Mouse (Mus musculus): ENCODE data around the gene Actr5. TPM values are rescaled to one million over a fixed set of nuclear protein-coding genes. Genes with fewer than 3 reads are reported as not detected.

Actr5 gene
- polyA plus RNA-seq, 1 experiment from 2014 or later, result 10.5 TPM

DNA sequence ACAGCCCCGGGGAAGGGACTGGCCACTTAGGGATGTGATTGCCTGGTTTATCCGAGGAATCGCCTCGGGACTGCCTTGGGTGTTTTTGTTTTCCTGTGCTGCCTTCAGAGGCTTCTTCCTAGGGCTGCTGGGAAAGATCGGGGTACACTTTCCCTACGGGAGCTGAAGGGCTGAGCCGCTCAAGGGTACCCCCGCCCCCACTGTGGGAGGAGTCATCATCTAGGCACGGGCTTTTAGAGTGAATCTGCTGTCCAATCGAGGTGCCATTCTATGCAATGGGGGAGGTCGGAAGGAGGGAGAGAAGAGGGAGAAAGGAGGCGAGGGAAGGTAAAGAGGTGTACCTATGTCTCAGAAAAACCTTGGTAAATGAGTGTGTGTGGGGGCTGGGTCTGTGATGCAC lies 8.4 kb upstream of the Actr5 start:
- Histone ChIP-seq H3K4me2 (replicated peaks; ENCODE audit: low read depth, low read length) (no peak overlapping the region), H3K27ac (ENCODE audit: low read length) (no peak overlapping the region), H3K9me3 (ENCODE audit: control insufficient read depth, low read depth, low read length) (no peaks in the 10 kb centered on the region), H3K9ac (replicated peaks; ENCODE audit: low read depth, low read length) (no peak overlapping the region), H3K4me3 (ENCODE audit: low read depth, low read length) (no peak overlapping the region), H3K27me3 (ENCODE audit: control insufficient read depth, insufficient read depth, low read length) (peaks cover 67% of the 10 kb centered on the region), H3K36me3 (ENCODE audit: control insufficient read depth, insufficient read depth, low read length) (no peaks in the 10 kb centered on the region), H3K4me1 (ENCODE audit: control insufficient read depth, insufficient read depth, low read length) (0 out of 2 replicates have a peak, but pooled peaks cover 6% of the 10 kb centered on the region)
- WGBS, result under 1% methylated on average over 12 of the region's 12 CpGs
- no peak for ATAC-seq (ENCODE audit: insufficient number of reproducible peaks, insufficient read depth, low FRiP score, low read depth)

DNA sequence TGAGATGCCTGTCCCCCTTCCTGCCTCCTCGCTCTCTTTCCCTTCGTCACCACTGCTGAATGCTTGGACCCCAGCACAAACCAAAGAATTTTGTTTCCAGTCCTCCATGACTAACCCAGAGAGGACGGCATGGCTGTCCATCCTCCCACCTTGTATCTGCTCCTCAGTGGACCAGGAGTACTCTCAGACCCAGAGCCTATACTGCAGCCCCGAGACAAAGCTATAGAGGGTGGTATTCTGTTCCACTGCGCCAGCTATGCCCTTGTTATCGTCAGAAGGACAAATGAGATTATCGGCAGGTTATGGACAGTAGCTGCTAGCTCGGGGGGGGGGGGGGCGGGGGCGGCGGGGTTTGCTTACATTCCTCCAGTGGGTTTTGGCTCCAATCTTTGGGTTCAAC lies 7.9 kb upstream of the Actr5 start:
- no peaks in the 10 kb centered on the region for H3K9me3 ChIP-seq (ENCODE audit: control insufficient read depth, low read depth, low read length)
- H3K27me3 ChIP-seq (ENCODE audit: control insufficient read depth, insufficient read depth, low read length), result peaks cover 62% of the 10 kb centered on the region
- 0 out of 2 replicates have a peak, but pooled peaks cover 6% of the 10 kb centered on the region for H3K4me1 ChIP-seq (ENCODE audit: control insufficient read depth, insufficient read depth, low read length)
- no peak overlapping the region for H3K27ac ChIP-seq (ENCODE audit: low read length)
- no peaks in the 10 kb centered on the region for H3K36me3 ChIP-seq (ENCODE audit: control insufficient read depth, insufficient read depth, low read length)
- H3K4me3 ChIP-seq (ENCODE audit: low read depth, low read length), result no peak overlapping the region
- no peak for ATAC-seq (ENCODE audit: insufficient number of reproducible peaks, insufficient read depth, low FRiP score, low read depth)
- WGBS, result 9% methylated on average over 11 of the region's 11 CpGs
- no peak overlapping the region for H3K9ac ChIP-seq (replicated peaks; ENCODE audit: low read depth, low read length)
- H3K4me2 ChIP-seq (replicated peaks; ENCODE audit: low read depth, low read length), result no peak overlapping the region

DNA sequence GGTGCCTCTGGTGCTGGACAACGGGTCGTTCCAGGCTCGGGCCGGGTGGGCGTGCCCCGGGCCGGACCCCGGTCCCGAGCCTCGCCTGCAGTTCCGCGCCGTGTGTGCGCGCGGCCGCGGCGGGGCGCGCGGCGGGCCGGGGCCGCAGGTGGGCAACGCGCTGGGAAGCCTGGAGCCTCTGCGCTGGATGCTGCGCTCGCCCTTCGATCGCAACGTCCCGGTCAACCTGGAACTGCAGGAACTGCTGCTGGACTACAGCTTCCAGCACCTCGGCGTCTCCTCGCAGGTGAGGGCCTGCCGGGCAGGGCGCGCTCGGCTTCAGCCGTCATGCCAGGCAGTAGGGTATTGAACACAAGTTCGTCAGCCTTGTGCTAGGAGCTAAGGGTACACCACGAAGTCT lies 543 bp downstream of the Actr5 start:
- WGBS, result 0% methylated on average over 44 of the region's 44 CpGs
- Histone ChIP-seq H3K4me2 (replicated peaks; ENCODE audit: low read depth, low read length) (peak overlapping the region; percentile 43), H3K27me3 (ENCODE audit: control insufficient read depth, insufficient read depth, low read length) (no peaks in the 10 kb centered on the region), H3K4me1 (ENCODE audit: control insufficient read depth, insufficient read depth, low read length) (peaks cover 4% of the 10 kb centered on the region; the same call in 1 of the 2 replicates), H3K9me3 (ENCODE audit: control insufficient read depth, low read depth, low read length) (no peaks in the 10 kb centered on the region), H3K27ac (ENCODE audit: low read length) (peak overlapping the region; percentile 86), H3K4me3 (ENCODE audit: low read depth, low read length) (peak overlapping the region; percentile 76), H3K36me3 (ENCODE audit: control insufficient read depth, insufficient read depth, low read length) (peaks cover 15% of the 10 kb centered on the region), H3K9ac (replicated peaks; ENCODE audit: low read depth, low read length) (peak overlapping the region; percentile 65)
- ATAC-seq (ENCODE audit: insufficient number of reproducible peaks, insufficient read depth, low FRiP score, low read depth), result 0 out of 2 replicates have a peak, but pooled peaks have one; percentile 11

DNA sequence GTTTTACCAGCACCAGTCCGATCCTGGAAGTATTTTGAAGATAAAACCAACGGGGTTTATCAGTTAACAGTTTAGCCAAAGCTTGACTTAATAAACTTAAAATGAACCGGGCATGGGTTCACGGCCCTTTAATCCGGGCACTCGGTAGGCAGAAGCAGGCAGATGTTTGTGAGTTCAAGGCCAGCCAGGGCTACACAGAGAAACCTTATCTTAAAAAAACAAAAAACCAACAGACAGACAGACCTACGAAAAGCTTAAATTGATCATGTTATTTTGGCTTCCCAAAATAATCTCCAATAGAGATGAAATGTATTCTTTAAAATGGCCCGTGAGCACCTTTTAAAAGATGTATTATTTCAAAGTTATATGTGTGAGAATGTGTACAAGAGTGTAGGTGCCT lies 1.0 kb downstream of the Actr5 start:
- Histone ChIP-seq H3K27ac (ENCODE audit: low read length) (no peak overlapping the region), H3K27me3 (ENCODE audit: control insufficient read depth, insufficient read depth, low read length) (no peaks in the 10 kb centered on the region), H3K4me1 (ENCODE audit: control insufficient read depth, insufficient read depth, low read length) (peaks cover 4% of the 10 kb centered on the region; the same call in 1 of the 2 replicates), H3K4me2 (replicated peaks; ENCODE audit: low read depth, low read length) (peak overlapping the region; percentile 43), H3K9ac (replicated peaks; ENCODE audit: low read depth, low read length) (peak overlapping the region; percentile 65), H3K4me3 (ENCODE audit: low read depth, low read length) (peak overlapping the region; percentile 76), H3K9me3 (ENCODE audit: control insufficient read depth, low read depth, low read length) (no peaks in the 10 kb centered on the region), H3K36me3 (ENCODE audit: control insufficient read depth, insufficient read depth, low read length) (peaks cover 15% of the 10 kb centered on the region)
- 31% methylated on average over 8 of the region's 8 CpGs for WGBS
- no peak for ATAC-seq (ENCODE audit: insufficient number of reproducible peaks, insufficient read depth, low FRiP score, low read depth)

DNA sequence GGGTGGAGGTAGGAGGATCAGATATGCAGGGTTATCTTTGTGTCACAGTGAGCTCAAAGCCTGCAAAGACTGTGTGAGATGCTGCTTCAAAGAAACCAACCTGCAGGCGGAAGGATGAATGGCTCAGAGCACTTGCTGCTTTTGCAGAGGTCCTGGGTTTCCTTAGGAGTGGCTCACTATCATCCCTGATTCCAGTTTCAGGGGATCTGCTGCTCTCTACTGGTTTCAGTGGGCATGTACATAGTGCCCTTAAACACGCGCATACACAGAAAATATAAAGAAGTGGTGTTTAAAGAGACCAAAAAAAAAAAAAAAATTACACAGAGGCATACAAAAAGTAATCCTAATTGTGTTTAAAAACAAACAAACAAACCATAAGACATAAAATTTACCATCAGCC lies 4.2 kb downstream of the Actr5 start:
- WGBS, result 69% methylated on average over 3 of the region's 3 CpGs
- ATAC-seq (ENCODE audit: insufficient number of reproducible peaks, insufficient read depth, low FRiP score, low read depth), result no peak
- no peak overlapping the region for H3K9ac ChIP-seq (replicated peaks; ENCODE audit: low read depth, low read length)
- H3K4me3 ChIP-seq (ENCODE audit: low read depth, low read length), result no peak overlapping the region
- no peaks in the 10 kb centered on the region for H3K27me3 ChIP-seq (ENCODE audit: control insufficient read depth, insufficient read depth, low read length)
- peaks cover 39% of the 10 kb centered on the region for H3K36me3 ChIP-seq (ENCODE audit: control insufficient read depth, insufficient read depth, low read length)
- no peak overlapping the region for H3K4me2 ChIP-seq (replicated peaks; ENCODE audit: low read depth, low read length)
- no peak overlapping the region for H3K27ac ChIP-seq (ENCODE audit: low read length)
- H3K9me3 ChIP-seq (ENCODE audit: control insufficient read depth, low read depth, low read length), result no peaks in the 10 kb centered on the region
- H3K4me1 ChIP-seq (ENCODE audit: control insufficient read depth, insufficient read depth, low read length), result peaks cover 4% of the 10 kb centered on the region; the same call in 1 of the 2 replicates

DNA sequence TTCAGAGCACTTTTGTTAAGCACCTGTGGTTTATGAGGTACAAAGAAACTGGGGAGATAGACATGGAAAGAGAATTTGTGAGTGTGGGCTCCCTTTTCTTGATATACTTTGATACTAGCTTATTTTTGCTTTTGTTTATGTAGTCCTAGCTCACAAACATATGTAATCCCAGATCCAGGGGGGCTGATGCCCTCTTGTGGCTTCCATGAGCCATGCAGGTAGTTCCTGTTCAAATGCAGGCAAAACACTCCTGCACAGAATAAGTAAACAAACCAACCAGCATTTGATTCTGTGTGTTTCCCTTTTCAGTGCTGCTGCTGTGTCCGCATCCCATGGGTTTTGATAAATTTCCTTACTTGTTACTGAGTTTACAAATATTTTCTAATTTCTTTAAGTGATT lies 4.7 kb downstream of the Actr5 start:
- Histone ChIP-seq H3K9me3 (ENCODE audit: control insufficient read depth, low read depth, low read length) (no peaks in the 10 kb centered on the region), H3K27ac (ENCODE audit: low read length) (no peak overlapping the region), H3K27me3 (ENCODE audit: control insufficient read depth, insufficient read depth, low read length) (no peaks in the 10 kb centered on the region), H3K9ac (replicated peaks; ENCODE audit: low read depth, low read length) (no peak overlapping the region), H3K36me3 (ENCODE audit: control insufficient read depth, insufficient read depth, low read length) (peaks cover 40% of the 10 kb centered on the region), H3K4me3 (ENCODE audit: low read depth, low read length) (no peak overlapping the region), H3K4me2 (replicated peaks; ENCODE audit: low read depth, low read length) (no peak overlapping the region), H3K4me1 (ENCODE audit: control insufficient read depth, insufficient read depth, low read length) (peaks cover 4% of the 10 kb centered on the region; the same call in 1 of the 2 replicates)
- WGBS, result 71% methylated on average over 1 of the region's 1 CpGs
- ATAC-seq (ENCODE audit: insufficient number of reproducible peaks, insufficient read depth, low FRiP score, low read depth), result no peak

DNA sequence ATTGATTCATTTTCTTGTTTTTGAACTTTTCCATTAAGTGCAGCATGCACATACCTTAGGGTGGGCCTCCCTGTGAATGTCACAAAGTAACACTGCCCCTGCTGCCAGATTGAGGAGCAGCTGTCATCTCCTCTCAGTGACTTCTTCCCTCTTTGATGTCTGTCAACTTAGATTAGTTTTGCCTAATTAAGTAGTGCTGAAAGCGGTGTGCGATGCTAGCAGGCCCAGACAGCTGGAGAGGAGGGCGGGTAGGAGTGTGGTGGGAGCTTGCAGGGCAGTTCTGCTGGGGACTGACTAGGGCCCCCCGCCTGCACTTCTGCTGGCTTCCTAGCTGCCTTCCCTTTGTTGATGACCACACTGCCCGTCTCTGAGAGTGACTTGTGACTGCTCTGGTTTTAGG lies 7.2 kb downstream of the Actr5 start:
- Histone ChIP-seq H3K27ac (ENCODE audit: low read length) (no peak overlapping the region), H3K4me3 (ENCODE audit: low read depth, low read length) (no peak overlapping the region), H3K36me3 (ENCODE audit: control insufficient read depth, insufficient read depth, low read length) (peaks cover 63% of the 10 kb centered on the region), H3K4me1 (ENCODE audit: control insufficient read depth, insufficient read depth, low read length) (no peaks in the 10 kb centered on the region), H3K27me3 (ENCODE audit: control insufficient read depth, insufficient read depth, low read length) (no peaks in the 10 kb centered on the region), H3K9me3 (ENCODE audit: control insufficient read depth, low read depth, low read length) (no peaks in the 10 kb centered on the region), H3K9ac (replicated peaks; ENCODE audit: low read depth, low read length) (no peak overlapping the region), H3K4me2 (replicated peaks; ENCODE audit: low read depth, low read length) (no peak overlapping the region)
- no peak for ATAC-seq (ENCODE audit: insufficient number of reproducible peaks, insufficient read depth, low FRiP score, low read depth)
- WGBS, result 94% methylated on average over 5 of the region's 5 CpGs

DNA sequence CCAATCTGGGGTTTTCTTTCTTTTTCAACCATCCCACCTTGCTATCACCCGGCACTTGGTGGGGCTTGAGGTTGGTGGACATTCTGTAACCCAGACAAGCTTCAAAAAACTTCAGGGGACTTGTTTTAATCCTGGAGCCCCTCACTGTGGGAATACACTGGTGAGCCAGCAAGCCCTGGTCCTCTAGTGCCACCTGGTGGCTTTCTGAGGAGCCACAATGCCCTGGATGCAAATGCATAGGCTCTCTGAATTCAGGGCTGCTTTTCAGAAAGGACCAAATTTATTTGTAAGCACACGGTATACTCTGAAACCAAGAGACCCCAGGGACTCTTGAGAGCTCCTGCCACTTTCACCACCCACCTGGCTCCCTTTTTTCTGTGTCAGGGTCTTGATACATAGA lies 17.2 kb downstream of the Actr5 start:
- Histone ChIP-seq H3K9ac (replicated peaks; ENCODE audit: low read depth, low read length) (no peak overlapping the region), H3K27ac (ENCODE audit: low read length) (no peak overlapping the region), H3K36me3 (ENCODE audit: control insufficient read depth, insufficient read depth, low read length) (peaks cover 24% of the 10 kb centered on the region), H3K4me2 (replicated peaks; ENCODE audit: low read depth, low read length) (no peak overlapping the region), H3K4me1 (ENCODE audit: control insufficient read depth, insufficient read depth, low read length) (no peaks in the 10 kb centered on the region), H3K4me3 (ENCODE audit: low read depth, low read length) (no peak overlapping the region), H3K9me3 (ENCODE audit: control insufficient read depth, low read depth, low read length) (peaks cover 4% of the 10 kb centered on the region; the same call in 1 of the 2 replicates), H3K27me3 (ENCODE audit: control insufficient read depth, insufficient read depth, low read length) (no peaks in the 10 kb centered on the region)
- WGBS, result 21% methylated on average over 2 of the region's 2 CpGs
- ATAC-seq (ENCODE audit: insufficient number of reproducible peaks, insufficient read depth, low FRiP score, low read depth), result no peak; the same call in 1 of the 2 replicates

DNA sequence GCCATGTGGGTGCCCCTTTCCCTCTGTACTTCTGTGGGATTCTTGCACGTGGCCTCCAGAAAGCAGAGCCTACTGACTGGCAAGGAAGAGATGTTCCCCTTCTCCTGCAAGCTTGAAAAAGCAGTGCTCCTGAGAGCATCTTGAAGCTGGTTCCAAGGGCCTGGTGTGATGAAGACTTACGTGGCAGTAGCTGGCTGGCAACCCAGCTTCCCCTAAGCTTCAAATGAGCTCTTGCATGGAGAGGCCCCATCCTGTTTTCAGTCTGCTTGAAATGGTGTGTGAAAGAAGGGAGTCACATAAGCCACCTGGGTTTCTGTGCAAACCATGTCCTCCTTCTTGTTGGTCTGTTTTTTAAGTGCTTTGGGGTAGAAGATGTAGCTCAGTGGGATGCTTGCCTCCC lies 17.9 kb downstream of the Actr5 start:
- no peaks in the 10 kb centered on the region for H3K27me3 ChIP-seq (ENCODE audit: control insufficient read depth, insufficient read depth, low read length)
- H3K9me3 ChIP-seq (ENCODE audit: control insufficient read depth, low read depth, low read length), result peaks cover 4% of the 10 kb centered on the region; the same call in 1 of the 2 replicates
- H3K36me3 ChIP-seq (ENCODE audit: control insufficient read depth, insufficient read depth, low read length), result peaks cover 21% of the 10 kb centered on the region
- no peak overlapping the region for H3K9ac ChIP-seq (replicated peaks; ENCODE audit: low read depth, low read length)
- no peak for ATAC-seq (ENCODE audit: insufficient number of reproducible peaks, insufficient read depth, low FRiP score, low read depth)
- H3K4me1 ChIP-seq (ENCODE audit: control insufficient read depth, insufficient read depth, low read length), result no peaks in the 10 kb centered on the region
- 88% methylated on average over 2 of the region's 2 CpGs for WGBS
- H3K4me3 ChIP-seq (ENCODE audit: low read depth, low read length), result no peak overlapping the region
- H3K4me2 ChIP-seq (replicated peaks; ENCODE audit: low read depth, low read length), result no peak overlapping the region
- H3K27ac ChIP-seq (ENCODE audit: low read length), result no peak overlapping the region

All from stomach, embryonic 14.5 days (tissue).